Mouse (Mus musculus): ENCODE results near the gene S1pr5. TPM values are rescaled to one million over a fixed set of nuclear protein-coding genes. Genes with fewer than 3 reads are reported as not detected.

Gene S1pr5
- polyA plus RNA-seq, 1 experiment from 2014 or later, result not detected

DNA sequence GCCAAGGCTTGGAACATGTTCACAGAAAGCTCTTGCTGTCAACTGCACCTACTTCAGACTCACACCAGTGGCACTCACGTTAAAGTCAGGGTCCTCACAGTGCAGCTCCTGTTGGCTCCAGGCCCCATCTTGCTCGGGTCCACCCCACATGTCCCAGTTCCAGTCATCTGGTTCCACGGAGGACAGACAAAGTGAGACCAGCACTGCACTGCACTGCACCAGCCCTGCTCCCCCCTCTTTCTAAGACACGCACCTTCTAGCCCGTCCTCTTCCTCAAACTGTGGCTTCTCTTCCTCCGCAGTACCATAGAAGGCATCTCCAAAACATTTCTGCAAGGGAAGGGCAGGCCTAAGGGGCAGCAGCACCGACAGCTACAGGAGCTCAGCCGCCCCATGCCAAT lies 28.1 kb upstream of the S1pr5 start:
- WGBS, result 90% methylated on average over 8 of the region's 8 CpGs
- Histone ChIP-seq H3K9ac (ENCODE audit: low read depth, low read length) (no peak overlapping the region), H3K36me3 (ENCODE audit: insufficient read depth, low read length) (peaks cover 87% of the 10 kb centered on the region), H3K27ac (no peak overlapping the region), H3K4me2 (ENCODE audit: low read length) (no peak overlapping the region), H3K4me1 (replicated peaks; ENCODE audit: insufficient read depth, low read length) (no peaks in the 10 kb centered on the region), H3K4me3 (replicated peaks; ENCODE audit: low read depth, low read length) (no peak overlapping the region), H3K27me3 (ENCODE audit: insufficient read depth, low read length) (no peaks in the 10 kb centered on the region), H3K9me3 (replicated peaks; ENCODE audit: low read length) (no peaks in the 10 kb centered on the region)
- DNase-seq (ENCODE audit: low spot score) (no peak), ATAC-seq (replicated peaks; ENCODE audit: low FRiP score, low read depth) (no peak)
- TF ChIP-seq CTCF (IDR thresholded peaks at IDR 0.05; ENCODE audit: low read depth), result no peak

DNA sequence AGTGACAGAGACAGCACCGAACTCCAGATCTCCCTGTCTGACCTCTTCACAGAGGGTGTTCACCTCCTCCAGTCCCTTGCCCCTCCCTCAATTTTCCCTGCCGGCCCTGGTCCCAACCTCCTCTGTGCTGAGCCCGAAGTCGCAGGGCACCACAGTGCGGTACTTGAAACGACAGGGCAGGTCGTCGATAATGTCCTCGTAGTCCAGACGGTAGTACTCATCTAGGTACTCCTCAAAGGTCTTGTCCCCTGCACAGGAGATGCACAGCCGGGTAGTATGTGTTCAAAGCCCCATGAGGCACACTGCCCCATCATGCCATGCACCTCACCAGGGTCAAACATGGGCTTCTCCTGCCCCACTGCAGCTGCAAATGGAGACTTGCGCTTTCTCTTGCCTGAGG lies 27.5 kb upstream of the S1pr5 start:
- WGBS, result 86% methylated on average over 12 of the region's 12 CpGs
- Histone ChIP-seq H3K27me3 (ENCODE audit: insufficient read depth, low read length) (no peaks in the 10 kb centered on the region), H3K4me1 (replicated peaks; ENCODE audit: insufficient read depth, low read length) (no peaks in the 10 kb centered on the region), H3K9me3 (replicated peaks; ENCODE audit: low read length) (no peaks in the 10 kb centered on the region), H3K9ac (ENCODE audit: low read depth, low read length) (no peak overlapping the region), H3K4me2 (ENCODE audit: low read length) (no peak overlapping the region), H3K4me3 (replicated peaks; ENCODE audit: low read depth, low read length) (no peak overlapping the region), H3K36me3 (ENCODE audit: insufficient read depth, low read length) (peaks cover 88% of the 10 kb centered on the region), H3K27ac (no peak overlapping the region)
- no peak for DNase-seq (ENCODE audit: low spot score)
- no peak for TF ChIP-seq CTCF (IDR thresholded peaks at IDR 0.05; ENCODE audit: low read depth)
- ATAC-seq (replicated peaks; ENCODE audit: low FRiP score, low read depth), result no peak

DNA sequence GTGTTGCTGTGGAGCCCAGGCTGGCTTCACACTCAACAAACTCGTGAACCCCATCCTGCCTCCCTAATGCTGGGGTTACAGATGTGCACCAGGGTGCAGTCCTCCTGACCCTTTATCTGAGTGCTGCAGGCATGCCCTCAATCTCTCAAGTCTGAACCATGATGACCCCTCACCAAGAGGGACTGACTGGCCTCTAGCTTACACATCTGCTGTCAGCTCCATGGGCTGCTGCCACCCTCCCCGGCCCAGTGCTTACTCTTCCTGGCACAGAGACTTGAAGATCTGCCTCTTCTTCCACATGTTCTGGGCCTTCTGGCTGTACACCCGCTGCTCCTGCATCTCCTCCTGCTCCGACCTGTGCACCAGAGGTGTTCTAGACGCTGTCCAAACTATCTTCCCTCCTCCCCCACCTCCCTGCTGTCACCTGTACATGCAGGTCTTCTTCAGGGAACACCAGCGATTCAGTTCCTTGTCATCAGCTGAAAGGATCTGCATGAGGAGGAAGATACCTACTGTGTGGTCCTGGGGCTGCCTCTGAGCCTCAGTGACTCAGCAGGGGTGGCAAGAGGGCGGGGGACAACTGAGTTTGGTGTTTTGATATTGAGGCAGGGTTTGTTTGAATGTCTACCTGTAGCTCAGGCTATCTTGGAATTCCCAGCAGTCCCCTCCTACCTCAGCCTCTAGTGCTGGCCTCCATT lies 26.9 kb upstream of the S1pr5 start:
- ATAC-seq (replicated peaks; ENCODE audit: low FRiP score, low read depth), result no peak
- peaks cover 89% of the 10 kb centered on the region for H3K36me3 ChIP-seq (ENCODE audit: insufficient read depth, low read length)
- no peak for TF ChIP-seq CTCF (IDR thresholded peaks at IDR 0.05; ENCODE audit: low read depth)
- 80% methylated on average over 7 of the region's 7 CpGs for WGBS
- no peaks in the 10 kb centered on the region for H3K4me1 ChIP-seq (replicated peaks; ENCODE audit: insufficient read depth, low read length)
- H3K4me2 ChIP-seq (ENCODE audit: low read length), result no peak overlapping the region
- no peaks in the 10 kb centered on the region for H3K9me3 ChIP-seq (replicated peaks; ENCODE audit: low read length)
- no peak overlapping the region for H3K9ac ChIP-seq (ENCODE audit: low read depth, low read length)
- H3K4me3 ChIP-seq (replicated peaks; ENCODE audit: low read depth, low read length), result no peak overlapping the region
- H3K27me3 ChIP-seq (ENCODE audit: insufficient read depth, low read length), result no peaks in the 10 kb centered on the region
- DNase-seq (ENCODE audit: low spot score), result no peak
- no peak overlapping the region for H3K27ac ChIP-seq

DNA sequence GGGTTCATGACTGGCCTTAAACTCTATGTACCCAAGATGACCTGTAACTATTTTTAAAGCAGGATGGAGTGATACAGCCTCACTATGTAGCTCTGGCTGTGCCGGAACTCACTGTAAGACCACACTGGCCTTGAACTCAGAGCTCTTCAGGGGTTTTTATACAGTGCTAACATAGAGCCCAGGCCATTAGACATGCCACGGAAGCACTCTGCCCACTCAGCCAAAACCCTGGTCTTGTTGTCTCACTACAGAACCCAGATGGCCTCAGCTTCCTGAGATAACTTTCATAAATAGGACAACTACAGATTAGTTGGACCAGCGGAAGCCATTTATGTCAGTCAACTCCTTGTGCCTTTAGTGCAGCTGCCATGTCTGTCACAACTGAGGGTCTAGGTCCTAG lies 26.1 kb upstream of the S1pr5 start:
- no peak for DNase-seq (ENCODE audit: low spot score)
- Histone ChIP-seq H3K4me1 (replicated peaks; ENCODE audit: insufficient read depth, low read length) (no peaks in the 10 kb centered on the region), H3K27me3 (ENCODE audit: insufficient read depth, low read length) (no peaks in the 10 kb centered on the region), H3K9me3 (replicated peaks; ENCODE audit: low read length) (no peaks in the 10 kb centered on the region), H3K36me3 (ENCODE audit: insufficient read depth, low read length) (peaks cover 81% of the 10 kb centered on the region), H3K4me3 (replicated peaks; ENCODE audit: low read depth, low read length) (no peak overlapping the region), H3K9ac (ENCODE audit: low read depth, low read length) (no peak overlapping the region), H3K4me2 (ENCODE audit: low read length) (no peak overlapping the region), H3K27ac (no peak overlapping the region)
- ATAC-seq (replicated peaks; ENCODE audit: low FRiP score, low read depth), result no peak
- TF ChIP-seq CTCF (IDR thresholded peaks at IDR 0.05; ENCODE audit: low read depth), result no peak
- 89% methylated on average over 3 of the region's 3 CpGs for WGBS

DNA sequence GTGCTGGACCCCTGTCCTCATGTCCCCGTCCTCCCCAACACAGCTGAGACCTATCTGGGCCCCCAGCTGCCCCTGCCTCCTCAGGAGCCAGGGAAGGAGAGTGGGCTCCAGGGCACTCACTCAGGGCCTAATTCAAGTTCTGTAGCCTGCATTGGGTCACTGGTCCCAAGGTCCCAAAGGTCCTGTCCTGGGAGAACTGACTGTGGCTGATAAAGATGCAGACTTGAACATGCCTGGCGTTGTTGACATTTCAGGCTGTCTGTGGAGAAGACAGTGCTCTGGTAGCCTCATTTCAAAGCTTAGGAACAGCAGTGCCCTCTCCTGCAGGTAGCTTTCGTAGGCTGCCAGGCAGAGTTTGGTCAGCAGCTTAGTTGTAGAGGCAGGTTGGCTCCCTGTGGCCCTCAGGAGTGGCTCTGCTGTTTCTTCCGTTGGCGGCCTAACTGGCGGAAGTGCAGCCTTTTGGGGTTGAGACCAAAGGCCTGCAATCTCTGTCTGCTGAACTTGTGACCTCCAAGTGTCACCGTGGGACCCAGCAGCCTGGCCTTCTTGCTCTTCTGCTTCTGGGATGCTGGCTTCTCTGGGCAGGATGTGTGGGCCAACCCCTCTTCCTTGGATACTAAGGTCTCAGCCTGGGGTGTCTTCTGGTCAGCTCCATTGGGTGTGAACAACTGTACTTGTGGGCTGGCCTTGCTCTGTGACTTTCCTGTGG lies 25.4 kb upstream of the S1pr5 start:
- DNase-seq (ENCODE audit: low spot score) (no peak), ATAC-seq (replicated peaks; ENCODE audit: low FRiP score, low read depth) (no peak)
- WGBS, result 80% methylated on average over 7 of the region's 7 CpGs
- no peak overlapping the region for H3K27ac ChIP-seq
- H3K9me3 ChIP-seq (replicated peaks; ENCODE audit: low read length), result no peaks in the 10 kb centered on the region
- no peak for TF ChIP-seq CTCF (IDR thresholded peaks at IDR 0.05; ENCODE audit: low read depth)
- no peak overlapping the region for H3K4me3 ChIP-seq (replicated peaks; ENCODE audit: low read depth, low read length)
- no peaks in the 10 kb centered on the region for H3K27me3 ChIP-seq (ENCODE audit: insufficient read depth, low read length)
- no peaks in the 10 kb centered on the region for H3K4me1 ChIP-seq (replicated peaks; ENCODE audit: insufficient read depth, low read length)
- peaks cover 81% of the 10 kb centered on the region for H3K36me3 ChIP-seq (ENCODE audit: insufficient read depth, low read length)
- H3K4me2 ChIP-seq (ENCODE audit: low read length), result no peak overlapping the region
- no peak overlapping the region for H3K9ac ChIP-seq (ENCODE audit: low read depth, low read length)

DNA sequence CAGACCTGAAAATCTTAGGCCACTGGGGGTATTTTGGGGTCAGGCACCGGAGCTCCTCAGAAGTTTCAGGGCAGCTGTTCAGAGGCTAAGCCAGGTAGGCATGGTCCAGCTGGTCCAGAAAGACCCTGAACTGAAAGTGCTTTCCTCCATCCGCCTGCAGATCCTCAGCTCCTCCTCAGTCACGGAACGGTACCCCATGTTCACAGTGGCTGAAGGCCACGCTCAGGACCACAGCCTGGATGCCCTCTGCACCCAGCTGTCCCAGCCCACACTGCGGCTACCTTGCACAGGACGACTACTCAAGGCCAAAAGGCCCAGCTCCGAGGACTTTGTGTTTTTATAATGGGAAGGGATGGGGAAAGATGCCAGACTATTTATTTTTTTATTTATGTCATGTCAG lies 24.9 kb upstream of the S1pr5 start:
- Histone ChIP-seq H3K36me3 (ENCODE audit: insufficient read depth, low read length) (peaks cover 82% of the 10 kb centered on the region), H3K4me2 (ENCODE audit: low read length) (no peak overlapping the region), H3K9me3 (replicated peaks; ENCODE audit: low read length) (no peaks in the 10 kb centered on the region), H3K27me3 (ENCODE audit: insufficient read depth, low read length) (no peaks in the 10 kb centered on the region), H3K4me3 (replicated peaks; ENCODE audit: low read depth, low read length) (no peak overlapping the region), H3K9ac (ENCODE audit: low read depth, low read length) (no peak overlapping the region), H3K27ac (no peak overlapping the region), H3K4me1 (replicated peaks; ENCODE audit: insufficient read depth, low read length) (no peaks in the 10 kb centered on the region)
- DNase-seq (ENCODE audit: low spot score) (no peak), ATAC-seq (replicated peaks; ENCODE audit: low FRiP score, low read depth) (no peak)
- TF ChIP-seq CTCF (IDR thresholded peaks at IDR 0.05; ENCODE audit: low read depth), result no peak
- 75% methylated on average over 8 of the region's 8 CpGs for whole genome bisulfite sequencing

Measured in kidney, postnatal 0 days (tissue).